Mouse (Mus musculus) mesoderm, embryonic 11.5 days (tissue): ENCODE measurements at regions not wholly inside any gene's neighbourhood (a gene's known extent, or its start where the extent isn't known, plus 50 kb on each side); places are given as distances from the start of the nearest gene placed in this dataset.

ENCODE experiments used
- DNase-seq: peaks from one replicate; pipeline ENCODE4 v3.0.0-alpha.2; 2012; ENCODE audit warnings: low read depth, low spot score

DNA sequence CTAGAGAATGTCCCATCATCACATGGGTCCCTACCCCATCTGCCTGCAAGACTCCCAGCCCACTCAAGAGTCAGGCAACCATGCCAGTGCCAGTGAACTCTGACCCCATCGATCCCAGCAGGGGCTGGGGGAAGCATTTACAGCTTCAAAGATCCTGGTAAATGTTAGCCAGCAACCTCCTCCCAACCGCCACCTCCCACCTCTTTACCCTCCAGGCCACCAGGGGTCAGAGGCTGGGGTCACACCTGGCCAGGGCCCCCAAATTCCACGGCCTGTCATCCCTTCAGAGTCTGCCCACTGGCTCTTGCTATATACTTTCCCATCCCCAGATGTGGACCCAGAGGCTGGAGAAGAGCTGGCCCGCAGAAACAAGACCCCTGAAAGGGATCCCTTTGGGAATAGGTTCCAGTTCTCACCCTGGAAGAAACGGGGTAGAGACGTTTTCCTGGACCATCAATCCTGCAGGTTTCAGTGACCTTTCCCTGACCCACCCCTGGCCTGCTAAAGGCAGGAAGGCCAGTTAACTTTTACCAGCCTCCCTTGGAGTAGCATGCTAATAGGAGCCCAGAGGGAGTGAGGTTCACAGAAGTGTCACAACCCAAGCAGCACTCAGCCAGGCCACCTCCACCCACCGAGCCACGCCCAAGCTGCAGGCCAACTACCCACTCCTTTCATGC, 132.9 kb upstream of the Zfp703 start:
- DNase-seq = no peak

DNA sequence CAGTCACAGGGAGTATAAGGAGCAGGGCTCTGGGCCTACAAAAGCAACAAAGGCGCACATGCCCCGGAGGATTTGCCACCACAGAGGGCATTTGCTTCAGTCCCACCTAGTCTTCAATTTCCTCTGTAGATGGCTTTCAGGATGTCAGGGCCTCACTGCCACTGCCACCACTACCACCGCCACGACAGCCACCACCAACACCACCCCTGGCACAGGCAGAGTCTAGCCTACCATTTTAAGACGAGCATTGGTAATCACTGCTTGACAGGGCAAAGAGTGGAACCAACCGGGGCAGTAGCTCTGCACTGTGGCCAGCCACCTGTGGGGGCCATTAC, 132.3 kb upstream of the Zfp703 start:
- DNase-seq = no peak

DNA sequence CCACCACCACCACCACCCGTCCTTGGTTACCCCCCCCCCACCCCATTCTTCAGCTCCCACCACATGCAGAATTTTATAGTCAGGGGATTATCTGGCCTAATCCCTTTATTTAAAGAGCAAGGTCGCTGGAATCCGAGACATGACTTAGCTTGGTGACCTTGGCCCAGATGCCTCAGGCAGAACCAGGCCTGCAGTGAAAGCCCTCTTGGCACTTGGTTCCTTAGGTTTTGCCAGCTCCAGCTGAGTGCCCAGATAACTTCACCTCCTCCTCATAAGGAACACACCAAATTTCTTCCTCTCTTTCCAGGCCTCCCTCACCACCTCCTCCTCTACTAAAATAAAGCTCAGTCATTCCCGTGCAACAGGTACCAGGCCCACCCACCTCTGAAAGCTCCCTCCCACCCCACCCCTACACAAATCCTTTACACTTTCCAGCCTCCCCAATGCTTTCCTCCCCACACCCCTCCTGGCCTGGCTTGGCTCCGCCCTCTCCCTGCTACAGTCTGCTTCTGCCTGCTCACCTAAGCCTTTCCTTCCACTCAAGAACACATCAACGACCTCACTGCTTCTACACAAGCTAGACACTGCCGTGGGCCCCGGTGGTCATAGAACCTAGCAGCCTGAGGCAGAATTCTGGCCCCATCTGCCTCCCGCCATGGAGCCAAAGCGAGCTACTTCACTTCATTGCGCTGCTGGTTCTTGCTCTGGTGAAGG, 131.5 kb upstream of the Zfp703 start:
- DNase-seq = no peak

DNA sequence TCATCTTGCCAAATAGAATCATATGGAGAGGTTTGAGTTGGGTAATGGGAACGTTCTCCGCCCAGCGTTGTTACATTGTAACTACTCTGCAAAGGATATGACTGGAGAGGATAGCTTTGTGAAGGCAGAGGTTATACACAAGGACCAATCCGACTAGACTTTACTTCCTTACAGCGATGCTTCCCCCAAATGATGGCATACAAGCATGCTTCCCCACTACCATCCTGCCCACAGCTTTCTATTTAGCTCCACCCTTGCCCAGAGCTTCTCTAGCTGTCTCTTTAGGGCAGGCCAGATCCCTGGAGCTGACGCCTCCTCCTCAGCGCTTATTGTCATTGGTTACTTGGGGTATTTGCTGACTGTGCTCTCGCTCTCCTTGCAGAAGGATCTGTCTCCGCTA, 130.1 kb upstream of the Zfp703 start:
- no peak for DNase-seq

DNA sequence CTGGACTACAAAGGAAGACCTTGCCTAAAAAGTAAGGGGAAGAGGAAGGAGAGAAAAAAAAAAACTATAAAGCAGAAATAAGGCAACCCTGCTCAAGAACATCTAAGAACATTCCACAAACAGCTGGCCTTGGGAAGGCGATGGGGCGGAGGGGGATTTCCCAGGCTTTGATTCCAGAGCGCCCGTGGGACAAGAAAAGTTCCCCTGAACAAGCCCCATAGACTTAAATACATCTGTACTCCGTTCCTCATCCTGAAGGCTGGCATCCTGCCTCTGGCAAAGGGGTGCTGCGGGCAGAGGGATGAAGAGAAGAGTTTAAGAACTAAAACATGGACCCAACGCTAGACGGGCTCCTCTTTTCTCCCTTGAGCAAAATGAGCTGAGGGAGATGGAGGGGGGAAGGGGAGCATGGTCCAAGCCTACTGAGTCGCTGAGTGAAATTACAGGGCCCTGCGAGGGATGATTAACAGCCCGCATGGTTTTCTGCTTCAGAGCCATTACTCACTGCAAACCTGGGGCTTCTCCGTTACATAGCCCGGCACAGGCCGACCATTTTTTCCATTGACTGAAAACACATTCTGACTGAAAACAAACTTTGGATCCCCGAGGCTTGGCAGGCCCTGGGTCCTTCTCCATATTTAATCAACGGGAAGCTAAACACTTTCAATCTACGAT, 128.9 kb upstream of the Zfp703 start:
- DNase-seq = peak; percentile 72

DNA sequence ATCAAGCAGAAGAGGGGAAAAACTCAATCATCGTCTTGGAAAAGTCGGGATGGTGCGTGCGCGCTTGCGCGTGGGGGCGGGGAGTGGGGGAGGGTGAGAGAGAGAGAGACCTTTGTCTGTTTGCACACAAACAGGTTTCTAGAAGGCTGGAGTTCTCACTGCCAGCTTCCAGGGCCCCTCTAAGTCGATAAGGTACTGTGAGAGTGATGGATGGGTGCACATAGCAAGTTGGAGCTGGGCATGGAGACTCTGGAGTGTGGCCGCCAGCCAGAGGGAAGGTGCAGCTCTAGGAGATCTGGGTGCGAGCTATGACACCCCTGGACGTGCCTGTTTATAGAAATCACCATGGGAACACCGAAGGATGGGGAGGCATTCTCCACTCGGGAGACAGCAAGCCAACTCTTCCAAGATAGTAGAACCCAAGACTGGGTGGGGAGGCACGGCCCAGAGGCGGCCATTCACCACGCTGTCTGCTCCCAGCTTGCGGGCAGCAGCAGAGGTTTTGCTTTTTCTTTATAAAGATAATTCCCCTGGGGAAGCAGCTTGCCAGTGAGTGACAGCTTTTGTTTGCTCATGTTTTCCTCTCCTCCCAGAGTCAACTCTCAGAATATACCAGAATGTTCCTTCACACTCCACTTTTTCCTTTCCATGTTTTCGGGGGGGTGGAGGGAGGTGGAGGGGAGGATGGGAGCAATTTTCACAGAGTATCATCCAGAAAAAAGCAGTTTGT, 128.0 kb upstream of the Zfp703 start:
- DNase-seq = no peak

DNA sequence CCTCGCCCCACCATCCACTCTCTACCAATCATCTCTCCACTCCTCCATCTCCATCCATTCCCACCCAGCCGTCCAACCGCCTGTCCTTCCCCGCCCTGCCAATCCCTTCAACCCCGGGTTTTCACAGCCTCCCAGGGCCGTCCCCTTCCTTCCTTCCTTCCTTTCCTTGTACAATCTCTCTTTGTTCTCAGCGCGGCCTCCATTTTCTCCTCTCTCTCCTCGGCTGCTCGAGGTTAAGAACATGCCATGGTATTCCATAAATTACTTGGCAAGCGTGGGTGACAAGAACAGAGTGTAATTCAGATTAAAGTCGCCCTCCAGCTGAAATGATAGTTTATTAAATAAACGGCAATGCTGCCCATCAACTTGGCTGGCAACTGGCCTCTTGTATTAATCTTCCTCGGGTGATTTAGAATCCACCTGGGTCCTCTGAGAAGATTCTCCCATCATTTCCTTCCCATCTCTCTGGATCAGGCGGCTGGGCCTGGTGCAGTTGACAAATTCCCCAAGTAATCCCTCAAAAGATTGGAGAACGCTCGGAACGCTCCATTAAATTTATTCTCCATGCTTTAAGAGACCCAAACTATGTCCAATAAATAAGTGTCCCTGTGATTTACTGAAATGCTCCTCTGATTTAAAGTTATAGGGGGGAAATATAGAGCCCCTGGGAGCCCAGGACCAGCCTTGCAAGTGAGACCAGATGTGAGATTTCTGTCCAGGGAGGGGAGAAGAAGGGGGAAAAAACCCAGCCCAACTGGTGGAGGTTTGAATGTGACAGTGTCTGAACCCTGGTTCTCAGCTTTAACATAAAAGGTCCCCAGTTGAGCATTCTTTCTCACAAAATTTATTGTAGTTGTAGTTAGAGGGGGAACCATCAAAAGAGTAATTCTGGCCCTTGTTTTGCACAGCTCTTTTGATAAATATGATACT, 125.0 kb upstream of the Zfp703 start:
- peak; percentile 83 for DNase-seq

DNA sequence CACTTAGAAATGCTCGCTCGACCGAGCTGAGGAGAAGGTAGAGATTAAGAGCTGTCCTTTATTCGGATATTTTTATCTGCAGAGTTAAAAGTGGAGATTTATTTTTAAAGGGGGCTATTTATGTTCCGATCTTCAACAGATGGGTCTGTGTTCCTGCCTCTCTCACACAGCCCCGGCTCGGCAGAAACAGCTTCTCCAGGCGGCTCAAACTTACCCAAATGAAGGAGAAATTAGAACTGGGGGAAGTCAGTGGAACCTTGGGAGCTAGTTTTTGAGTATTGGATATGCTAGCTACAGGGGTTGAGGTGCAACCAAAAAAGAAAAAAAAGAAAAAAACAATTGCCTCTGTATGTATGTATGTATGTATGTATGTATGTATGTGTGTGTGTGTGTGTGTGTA, 124.2 kb upstream of the Zfp703 start:
- DNase-seq = no peak

DNA sequence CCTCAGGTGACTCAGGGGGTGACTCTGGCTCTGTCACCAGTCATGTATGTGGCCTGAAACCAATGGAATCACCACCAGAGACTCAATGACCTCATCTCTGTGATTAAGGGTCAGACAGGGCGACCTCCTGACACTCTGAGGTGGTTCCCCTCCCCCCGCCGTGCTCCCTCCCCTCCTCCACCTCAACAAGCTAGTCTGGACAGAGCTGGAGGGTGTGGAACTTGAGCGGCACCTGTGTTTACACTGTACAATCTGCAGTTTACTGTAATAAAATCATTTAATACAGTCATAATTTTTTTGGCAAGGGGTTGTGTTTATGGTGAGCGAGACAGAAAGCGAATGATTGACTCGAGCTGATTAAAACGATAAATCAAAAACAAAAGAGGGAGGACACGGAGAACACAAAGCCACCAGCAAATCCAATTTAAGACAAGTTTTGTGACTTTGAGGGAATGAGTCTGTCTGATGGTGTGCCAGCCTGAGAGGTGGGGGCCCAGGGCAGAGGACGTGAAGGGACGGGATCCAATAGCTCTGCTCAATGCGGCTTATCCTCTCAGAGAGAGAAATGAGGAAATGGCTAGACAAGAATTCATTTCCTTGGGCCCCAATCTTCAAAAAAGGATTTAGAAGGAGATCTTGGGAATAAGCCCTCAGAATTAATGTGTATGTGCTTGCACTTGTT, 122.4 kb upstream of the Zfp703 start:
- no peak for DNase-seq

DNA sequence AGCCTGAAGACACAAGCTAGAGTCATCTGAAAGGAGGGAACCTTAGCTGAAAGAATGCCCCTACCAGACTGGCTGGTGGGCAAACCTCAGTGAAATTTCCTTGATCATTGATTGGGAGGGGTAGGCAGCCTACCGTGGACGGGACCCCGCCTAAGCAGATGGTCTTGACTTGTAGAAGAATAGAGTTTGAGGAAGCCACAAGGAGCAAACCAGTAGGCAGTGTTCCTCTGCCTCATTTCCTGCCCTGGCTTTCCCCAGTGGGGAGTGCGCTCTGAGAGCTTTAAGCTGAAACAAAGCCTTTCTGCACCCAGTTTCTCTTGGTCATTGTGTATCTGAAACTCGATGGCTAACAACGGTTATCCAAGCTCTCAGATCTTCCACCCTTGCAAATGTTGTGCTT, 121.9 kb upstream of the Zfp703 start:
- no peak for DNase-seq

DNA sequence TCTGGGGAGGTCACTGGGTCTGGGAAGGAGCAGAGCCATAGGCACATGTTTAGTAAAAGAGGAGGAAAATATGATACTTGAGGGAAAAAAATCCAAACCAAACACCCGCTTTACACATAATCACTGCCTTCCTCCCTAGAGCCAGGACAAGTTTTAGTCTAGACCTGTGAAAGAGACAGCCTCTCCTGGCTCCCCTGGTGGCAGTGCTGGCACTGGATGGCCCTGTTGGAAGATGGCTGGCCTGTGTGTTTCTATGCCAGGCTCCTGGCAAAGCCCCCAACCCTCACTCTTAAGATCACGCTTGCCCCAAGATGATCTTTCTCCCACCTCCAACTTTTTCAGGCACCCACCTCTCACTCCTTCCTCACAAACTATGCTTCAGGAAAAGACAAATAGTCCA, 112.6 kb upstream of the Zfp703 start:
- no peak for DNase-seq

DNA sequence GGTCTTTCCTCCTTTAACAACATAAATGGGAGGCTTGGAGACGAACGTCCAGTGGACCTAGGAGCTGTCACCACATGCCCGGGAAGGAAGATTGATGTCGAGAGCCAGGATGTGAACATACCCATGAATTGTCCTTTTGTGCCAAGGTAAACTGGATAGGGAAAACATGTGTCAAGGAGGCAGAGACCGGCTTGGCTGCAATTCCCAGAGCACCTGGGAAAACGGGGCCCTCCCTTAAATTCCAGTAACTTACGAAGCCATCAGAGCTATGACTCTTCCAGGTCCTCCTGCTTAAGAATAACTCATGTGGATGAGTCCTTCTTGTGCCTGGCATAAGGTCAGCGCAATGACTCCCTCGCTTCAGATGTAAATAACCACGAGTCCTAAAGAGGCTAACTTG, 112.2 kb upstream of the Zfp703 start:
- no peak for DNase-seq

DNA sequence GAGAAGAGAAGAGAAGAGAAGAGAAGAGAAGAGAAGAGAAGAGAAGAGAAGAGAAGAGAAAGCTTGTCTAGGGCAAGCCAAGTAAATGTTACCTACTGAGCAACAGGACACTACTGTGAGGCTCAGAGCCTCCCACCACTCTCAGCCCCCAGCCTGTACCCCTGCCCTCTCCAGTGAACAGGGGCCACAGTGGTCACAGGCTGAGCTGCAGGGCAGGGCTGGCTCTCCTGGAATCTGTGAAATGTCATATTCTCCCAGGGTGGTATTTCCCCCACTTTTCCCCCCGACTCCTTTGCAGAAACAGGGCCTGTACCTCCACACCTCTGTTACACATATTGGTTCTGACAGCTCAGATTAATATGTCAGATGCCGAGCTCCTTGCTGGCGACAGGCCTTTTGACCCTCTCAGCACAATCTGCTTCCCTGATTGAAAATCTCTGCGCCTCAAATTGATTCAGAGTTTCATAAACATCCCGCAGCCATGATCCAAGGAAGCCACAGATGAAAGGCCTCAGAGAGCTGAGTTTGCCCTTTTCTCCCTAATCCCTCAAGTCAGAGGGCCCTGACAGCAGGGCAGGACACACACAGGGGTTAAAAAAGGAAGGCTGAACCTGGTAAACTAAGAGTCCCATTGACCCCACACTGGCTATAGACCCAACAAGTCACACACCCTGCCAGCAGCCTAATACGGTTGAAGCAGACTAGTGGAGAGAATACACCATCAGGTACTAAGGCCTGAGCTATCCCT, 108.8 kb upstream of the Zfp703 start:
- peak; percentile 47 for DNase-seq

DNA sequence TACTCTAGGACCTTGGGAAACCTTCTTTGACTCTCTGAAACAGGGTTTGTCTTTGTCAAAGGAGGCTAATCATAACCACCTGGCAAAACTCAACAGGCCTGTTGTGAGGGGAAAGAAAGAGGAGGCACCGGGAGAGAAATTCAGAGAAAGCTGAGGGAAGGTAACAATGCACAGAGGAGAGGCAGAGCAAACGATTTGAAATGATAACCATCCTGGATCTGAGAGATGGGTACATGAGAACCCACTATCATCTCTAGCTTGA, 108.3 kb upstream of the Zfp703 start:
- DNase-seq = peak; percentile 50

DNA sequence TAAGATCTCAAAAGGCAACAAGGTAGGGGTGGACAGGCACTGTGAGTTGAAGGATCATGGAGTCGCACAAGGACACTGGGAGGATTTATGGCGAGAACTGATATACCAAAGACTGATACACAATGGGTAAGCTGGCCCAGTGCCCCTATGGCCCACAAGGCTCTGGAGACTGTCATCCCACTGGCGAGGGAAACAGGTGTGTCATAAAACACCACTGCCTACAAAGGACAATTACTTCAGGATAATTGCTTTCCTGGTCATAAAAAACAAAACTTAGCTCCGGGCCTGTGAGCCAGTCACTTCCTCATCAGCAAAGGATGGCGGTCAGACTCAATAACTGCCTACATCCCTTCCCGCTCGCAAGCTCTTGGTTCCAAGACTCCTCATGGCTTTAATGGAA, 105.3 kb upstream of the Zfp703 start:
- no peak for DNase-seq

DNA sequence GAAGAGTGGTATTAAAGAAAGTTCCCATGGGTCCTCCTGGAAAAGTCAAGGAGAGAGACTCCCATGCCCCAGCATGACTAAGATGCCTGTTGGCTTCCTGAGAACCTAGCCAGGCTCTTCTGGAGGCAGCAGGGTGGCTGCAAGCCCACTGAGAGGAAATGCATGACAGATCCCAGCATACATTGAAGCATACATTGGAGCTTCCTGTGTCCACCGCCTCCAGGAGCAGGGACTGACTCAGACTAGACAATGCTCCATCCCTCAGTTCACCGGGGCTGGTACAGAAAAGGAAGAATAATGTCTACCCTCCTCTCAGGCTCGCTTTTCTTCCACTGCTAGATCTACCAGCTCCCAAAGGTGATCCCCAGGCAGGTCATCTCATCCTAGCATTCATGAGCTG, 104.7 kb upstream of the Zfp703 start:
- no peak for DNase-seq

DNA sequence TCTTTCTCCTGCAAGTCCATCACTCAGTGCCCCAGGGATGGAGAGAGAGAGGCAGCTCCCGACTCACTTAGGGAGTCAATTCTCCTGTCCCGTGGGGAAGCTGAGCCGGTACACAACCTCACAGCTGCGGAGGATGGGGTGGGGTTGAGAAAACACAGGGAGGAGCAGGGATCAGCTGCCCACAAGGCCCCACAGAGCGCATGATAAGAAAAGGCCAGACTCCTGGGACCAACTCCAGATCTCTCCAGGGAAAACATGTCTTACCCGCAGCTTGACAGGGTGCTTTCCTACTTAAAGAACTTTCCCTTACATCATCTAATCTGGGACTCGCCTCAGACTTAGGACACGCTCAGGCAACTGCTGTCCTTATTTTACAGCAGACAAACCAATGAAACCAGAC, 104.3 kb upstream of the Zfp703 start:
- no peak for DNase-seq

DNA sequence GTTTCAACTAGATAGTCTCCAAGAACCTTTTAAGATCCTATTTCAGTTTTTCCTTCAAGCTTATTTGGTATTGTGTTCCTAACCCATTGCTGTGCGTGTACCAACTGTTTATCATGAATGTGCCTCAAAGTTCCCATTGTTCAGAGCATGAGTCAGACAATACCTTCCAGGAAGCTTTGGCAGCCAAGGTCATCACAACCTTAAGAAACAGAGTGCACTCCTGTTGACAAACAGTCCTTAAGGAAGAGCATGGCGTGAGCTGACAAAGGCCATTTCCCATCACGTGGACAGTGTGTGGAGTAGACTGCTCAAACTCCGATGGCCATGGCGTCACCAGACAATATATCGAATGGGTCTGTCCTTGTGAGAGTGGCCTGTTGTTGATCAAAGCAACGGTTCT, 96.9 kb upstream of the Zfp703 start:
- no peak for DNase-seq

DNA sequence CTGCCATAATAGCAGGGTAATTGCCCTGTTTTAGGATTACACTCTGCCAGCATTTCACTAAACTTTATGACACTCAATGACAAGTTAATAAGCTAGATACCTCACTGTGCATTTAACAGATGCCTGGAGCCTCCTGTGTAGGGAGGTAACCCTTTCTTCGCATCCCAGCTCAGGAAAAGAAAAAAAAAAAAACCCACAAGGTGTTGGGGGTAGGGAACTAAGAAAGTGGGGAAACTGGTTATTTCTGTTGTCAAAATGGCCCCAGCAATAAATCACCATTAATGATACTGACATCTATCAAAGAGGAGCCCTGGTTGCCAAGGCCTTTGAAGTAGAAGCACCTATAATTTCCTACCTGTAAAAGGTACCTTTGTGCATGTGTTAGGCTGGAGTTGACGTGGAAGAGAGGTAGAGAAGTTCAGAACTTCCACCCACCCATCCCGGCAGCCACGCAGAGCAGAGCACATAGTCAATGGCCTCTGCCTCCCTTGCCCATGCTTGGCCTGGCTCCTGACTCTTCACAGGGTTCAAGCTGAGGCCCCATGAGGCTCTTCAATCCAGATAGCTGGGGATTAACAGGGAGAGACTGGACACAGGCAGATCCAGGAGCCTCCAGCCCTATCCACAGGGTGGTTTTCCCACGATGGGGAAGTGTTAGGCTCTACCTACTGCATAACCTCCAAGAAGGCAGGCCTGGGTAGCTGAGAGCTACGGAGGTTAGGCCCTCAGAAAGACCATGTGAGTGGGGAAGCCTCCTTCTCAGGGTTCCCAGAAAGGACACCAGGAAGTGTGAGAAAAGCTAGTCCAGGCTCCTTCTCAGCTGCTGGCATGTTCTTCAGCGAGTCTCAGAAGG, 95.6 kb upstream of the Zfp703 start:
- DNase-seq = no peak
